Mouse (Mus musculus) heart, embryonic 10.5 days (tissue): ENCODE results near the gene Spats2. TPM values are rescaled to one million over a fixed set of nuclear protein-coding genes. Genes with fewer than 3 reads are reported as not detected.

Source experiments
- DNase-seq: peaks from one replicate; pipeline ENCODE4 v3.0.0-alpha.2; 2017; ENCODE audit warnings: low spot score
- H3K27ac ChIP-seq: fragments of 300-500 bp; sonication (generic); 2 replicates; pipeline ENCODE4 v1.5.1; 2016; ENCODE audit warnings: mild to moderate bottlenecking
- H3K27me3 ChIP-seq: fragments of 300-500 bp; sonication (generic); 2 replicates; pipeline ENCODE4 v1.6.1; 2016; ENCODE audit warnings: mild to moderate bottlenecking; ENCODE audit not compliant: poor library complexity, insufficient read depth, severe bottlenecking
- H3K36me3 ChIP-seq: fragments of 300-500 bp; sonication (generic); 2 replicates; pipeline ENCODE4 v1.6.1; 2016; ENCODE audit warnings: mild to moderate bottlenecking, moderate library complexity
- H3K4me1 ChIP-seq: fragments of 300-500 bp; sonication (generic); 2 replicates; pipeline ENCODE4 v1.6.1; 2016; ENCODE audit warnings: mild to moderate bottlenecking
- H3K4me3 ChIP-seq: fragments of 300-500 bp; sonication (generic); 2 replicates; pipeline ENCODE4 v1.5.1; 2016; ENCODE audit warnings: mild to moderate bottlenecking, moderate library complexity
- H3K9me3 ChIP-seq: fragments of 300-500 bp; sonication (generic); 2 replicates; pipeline ENCODE4 v1.6.1; 2016; ENCODE audit warnings: mild to moderate bottlenecking, moderate library complexity
- WGBS: fragments of 180-500 bp; shearing (Covaris S2); methylation state at CpG from one replicate; pipeline ENCODE4 v1.1.7; 2016; 5-methylcytosine and 5-hydroxymethylcytosine counted together
- polyA plus RNA-seq: library from polyadenylated mRNA; unstranded; fragments of >200 nt; fragmentation: Nextera tagmentation; extraction: Ambion mirVana; gene quantifications from 2 replicates; pipeline ENCODE4 v1.2.1, GENCODE M21; 2016

The Spats2 gene
- polyA plus RNA-seq, 1 experiment from 2014 or later: 58.5 TPM

GRCm38 (mm10) chr15:99089069-99089468, 36.6 kb upstream of the Spats2 start:
- Histone ChIP-seq H3K27ac (no peak overlapping the region), H3K27me3 (peaks cover 100% of the 10 kb centered on the region), H3K36me3 (no peaks in the 10 kb centered on the region), H3K9me3 (no peaks in the 10 kb centered on the region), H3K4me1 (peaks cover 44% of the 10 kb centered on the region), H3K4me3 (peak overlapping the region; percentile 49)
- no peak for DNase-seq
- 8% methylated on average over 14 of the region's 14 CpGs for WGBS

- peak within 1 kb of the TSS; percentile 61 for H3K4me3 ChIP-seq
- peak within 1 kb of the TSS; percentile 79 for H3K27ac ChIP-seq
- DNase-seq: no peak
- peaks cover 98% of the 10 kb centered on the region for H3K27me3 ChIP-seq
- no peaks in the 10 kb centered on the region for H3K9me3 ChIP-seq
- WGBS: 15% methylated on average over 8 of the region's 8 CpGs
- H3K36me3 ChIP-seq: no peaks in the 10 kb centered on the region
- H3K4me1 ChIP-seq: peaks cover 55% of the 10 kb centered on the region
These were observed 32.8 kb upstream of the Spats2 start, which contains the start of gene Dnajc22 for GRCm38 (mm10) chr15:99092870-99093269. Gene Dnajc22 (plus strand): TSS chr15:99093170.

DNA sequence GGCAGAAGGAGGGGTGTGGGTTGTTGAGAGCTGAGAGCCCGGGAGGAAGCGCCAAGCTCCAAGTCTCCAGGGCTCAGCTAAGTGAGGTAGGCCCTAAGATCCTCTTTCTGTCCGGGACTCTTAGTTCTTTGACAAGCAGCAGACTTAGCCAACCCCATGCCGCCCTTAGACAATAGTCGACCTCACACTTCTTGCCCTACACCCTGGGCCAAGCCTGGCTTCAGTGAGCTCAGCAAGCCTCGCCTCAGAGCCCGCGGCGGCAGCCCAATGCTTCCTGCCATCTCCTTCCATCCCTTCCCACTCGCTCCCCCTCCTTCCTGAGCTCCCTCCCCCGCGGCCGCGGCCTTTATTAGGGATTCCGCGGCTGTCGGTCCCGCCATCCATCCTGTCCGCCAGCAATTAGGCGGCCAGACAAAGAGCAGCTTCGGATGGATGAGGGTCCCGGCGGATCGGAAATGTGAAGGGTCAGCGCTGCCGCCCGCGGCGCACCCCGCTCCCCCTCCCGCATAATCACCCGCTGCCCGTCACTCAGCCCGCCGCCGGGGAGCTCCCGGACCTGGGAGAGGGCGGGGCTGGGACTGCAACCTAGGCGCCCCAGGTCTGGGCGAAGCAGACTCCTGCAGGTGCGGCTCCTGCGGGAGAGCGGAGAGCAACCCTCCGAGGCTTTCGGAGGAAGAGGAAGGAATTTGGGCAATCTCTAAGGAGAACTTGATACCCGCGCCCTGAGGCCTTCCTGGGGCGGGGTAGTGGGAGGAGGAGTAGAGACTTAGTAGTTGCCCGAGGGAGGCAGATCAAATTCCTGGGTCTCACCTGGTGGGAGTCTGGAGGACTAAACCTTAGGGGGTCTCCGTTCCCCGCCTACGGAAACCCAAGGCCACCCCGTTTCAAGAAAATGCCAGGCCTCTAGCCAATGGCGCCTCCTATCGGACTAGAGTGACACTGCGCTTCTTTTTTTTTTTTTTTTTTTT, 32.1 kb upstream of the Spats2 start:
- H3K27me3 ChIP-seq: peaks cover 98% of the 10 kb centered on the region
- no peaks in the 10 kb centered on the region for H3K36me3 ChIP-seq
- H3K27ac ChIP-seq: peak overlapping the region; percentile 79
- H3K4me3 ChIP-seq: peak overlapping the region; percentile 61
- peaks cover 55% of the 10 kb centered on the region for H3K4me1 ChIP-seq
- DNase-seq: no peak
- H3K9me3 ChIP-seq: no peaks in the 10 kb centered on the region
- WGBS: 1% methylated on average over 56 of the region's 56 CpGs

DNA sequence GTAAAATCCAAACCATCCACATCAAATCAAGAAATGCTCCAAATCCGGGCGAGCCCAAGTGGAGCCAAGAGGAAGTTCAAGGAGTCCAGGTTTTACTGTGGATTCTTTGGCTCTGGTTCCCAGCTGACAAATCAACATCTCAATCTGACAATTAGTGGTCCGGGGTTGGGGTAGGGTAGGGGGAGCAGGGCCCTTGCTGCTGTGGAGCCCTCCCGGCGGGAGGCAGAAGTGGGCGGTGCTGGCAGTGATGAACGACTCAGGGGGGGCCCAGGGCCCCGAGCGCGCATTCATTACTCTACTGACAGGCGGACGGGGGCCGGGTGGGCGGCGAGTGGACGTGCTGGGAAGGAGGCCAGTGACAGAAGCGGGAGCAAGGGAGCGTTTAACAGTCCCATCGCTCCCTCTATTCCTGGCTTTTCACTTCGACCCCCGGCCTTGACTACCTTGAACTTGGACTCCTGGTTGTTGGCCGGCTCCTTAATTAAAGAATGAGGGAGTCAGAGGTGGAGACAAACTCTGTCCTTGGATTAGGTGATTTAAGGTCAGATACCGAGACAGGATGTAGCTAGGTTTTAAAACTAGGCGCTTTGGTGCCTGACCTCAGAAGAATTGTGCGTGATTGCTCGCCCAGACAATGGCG, 31.0 kb upstream of the Spats2 start:
- H3K4me1 ChIP-seq: peaks cover 56% of the 10 kb centered on the region
- no peak for DNase-seq
- H3K9me3 ChIP-seq: no peaks in the 10 kb centered on the region
- 0 out of 2 replicates have a peak overlapping the region, but pooled peaks have one; percentile 3 for H3K4me3 ChIP-seq
- no peaks in the 10 kb centered on the region for H3K36me3 ChIP-seq
- H3K27me3 ChIP-seq: peaks cover 98% of the 10 kb centered on the region
- 2% methylated on average over 27 of the region's 27 CpGs for WGBS
- H3K27ac ChIP-seq: no peak overlapping the region

DNA sequence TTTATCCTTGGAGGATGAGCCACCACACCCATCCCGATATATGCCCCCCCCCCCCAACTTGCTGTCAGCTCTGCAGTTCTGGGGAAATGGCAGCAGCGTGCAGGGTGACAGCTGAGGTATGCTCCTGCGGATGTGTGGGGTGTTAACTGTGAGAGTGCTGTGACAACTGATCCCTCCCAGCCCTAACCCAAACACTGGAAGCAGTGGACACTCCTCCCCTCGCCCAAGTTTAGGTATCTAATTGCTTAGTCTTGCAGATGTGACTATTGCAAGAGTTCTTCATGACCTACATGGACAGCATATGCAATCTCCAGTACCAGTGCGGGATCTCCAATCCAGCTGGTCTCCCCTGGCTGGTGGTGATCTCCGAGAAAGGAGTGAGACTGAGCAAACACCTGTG, 30.4 kb upstream of the Spats2 start:
- Histone ChIP-seq H3K27me3 (peaks cover 93% of the 10 kb centered on the region), H3K9me3 (no peaks in the 10 kb centered on the region), H3K4me1 (peaks cover 56% of the 10 kb centered on the region), H3K27ac (no peak overlapping the region), H3K36me3 (no peaks in the 10 kb centered on the region), H3K4me3 (0 out of 2 replicates have a peak overlapping the region, but pooled peaks have one; percentile 3)
- 8% methylated on average over 6 of the region's 6 CpGs for WGBS
- DNase-seq: no peak

DNA sequence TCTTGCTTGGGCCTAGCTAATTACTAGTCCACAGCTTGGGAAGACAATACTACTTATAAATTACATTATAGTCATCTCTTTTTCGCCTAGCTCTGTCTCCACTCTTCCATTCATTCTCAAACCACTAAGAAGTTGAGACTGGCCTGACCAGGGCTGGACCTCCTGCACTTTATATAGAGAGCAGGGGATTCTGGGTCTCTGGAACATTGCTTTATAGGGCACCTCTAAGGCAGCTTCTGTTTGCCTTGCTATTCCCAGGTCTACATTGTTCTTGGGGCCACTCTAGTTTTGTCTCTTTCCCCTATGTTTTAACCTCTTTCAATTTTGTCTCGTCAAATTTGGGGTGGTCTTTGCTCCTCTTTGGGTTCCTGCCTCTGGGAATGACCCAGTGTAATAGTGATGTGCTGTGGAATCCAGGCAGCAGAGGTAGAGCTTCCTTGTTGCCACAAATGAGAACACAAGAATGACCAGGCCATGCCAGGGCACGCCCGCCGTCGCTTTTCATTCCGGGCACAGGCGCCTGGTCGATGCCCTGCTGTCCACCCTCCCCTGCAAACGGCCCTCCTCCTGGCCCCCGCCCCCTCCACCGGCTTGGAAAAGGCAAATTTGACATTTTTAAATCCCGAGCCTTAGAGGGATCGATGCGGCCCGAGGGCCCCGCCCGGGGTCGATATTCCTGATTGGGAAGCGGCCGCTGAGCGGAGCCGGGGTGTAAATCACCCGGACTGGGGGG, 29.5 kb upstream of the Spats2 start:
- WGBS: 3% methylated on average over 24 of the region's 24 CpGs
- no peaks in the 10 kb centered on the region for H3K9me3 ChIP-seq
- H3K4me3 ChIP-seq: peak overlapping the region; percentile 61
- no peak overlapping the region for H3K27ac ChIP-seq
- H3K27me3 ChIP-seq: peaks cover 84% of the 10 kb centered on the region
- peaks cover 56% of the 10 kb centered on the region for H3K4me1 ChIP-seq
- H3K36me3 ChIP-seq: no peaks in the 10 kb centered on the region
- no peak for DNase-seq

DNA sequence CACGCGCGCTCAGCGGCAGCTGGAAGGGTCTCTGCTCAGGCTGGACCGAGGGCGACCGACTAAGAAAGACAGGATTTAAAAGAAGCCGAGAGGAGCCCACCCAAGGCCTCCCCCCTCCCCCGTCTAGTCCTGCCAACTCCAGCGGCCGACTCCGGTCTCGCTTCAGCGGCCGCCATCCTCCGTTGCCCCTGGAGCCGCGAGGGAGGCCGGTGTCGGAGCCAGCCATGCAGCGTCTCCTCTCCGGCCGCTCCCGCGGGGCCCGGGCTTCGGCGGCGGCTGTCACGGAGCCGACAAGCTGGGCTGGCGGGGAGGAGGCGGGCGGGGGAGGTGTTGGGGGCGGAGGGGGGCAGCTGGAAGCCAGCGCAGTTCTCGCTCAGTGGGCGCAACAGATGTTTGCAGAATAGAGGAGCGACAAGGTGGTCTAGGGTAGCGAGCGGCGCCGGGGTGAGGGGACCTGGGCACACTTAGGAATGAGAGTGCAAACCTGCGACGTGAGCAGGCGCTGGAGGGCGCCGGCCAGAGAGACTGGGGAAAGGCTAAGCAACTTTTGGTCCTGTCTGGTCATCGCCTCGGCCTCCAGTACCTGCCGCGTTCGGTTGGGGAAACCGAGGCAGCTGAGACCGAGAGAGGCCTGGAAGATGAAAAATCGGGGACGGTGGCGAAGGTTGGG, 28.8 kb upstream of the Spats2 start:
- H3K4me3 ChIP-seq: peak overlapping the region; percentile 61
- H3K4me1 ChIP-seq: peaks cover 56% of the 10 kb centered on the region
- H3K9me3 ChIP-seq: no peaks in the 10 kb centered on the region
- WGBS: under 1% methylated on average over 56 of the region's 58 CpGs
- H3K27me3 ChIP-seq: peaks cover 76% of the 10 kb centered on the region
- no peak for DNase-seq
- peak overlapping the region; percentile 56 for H3K27ac ChIP-seq
- no peaks in the 10 kb centered on the region for H3K36me3 ChIP-seq

- Histone ChIP-seq H3K4me1 (peaks cover 52% of the 10 kb centered on the region), H3K27ac (peak overlapping the region; percentile 67), H3K36me3 (no peaks in the 10 kb centered on the region), H3K27me3 (peaks cover 66% of the 10 kb centered on the region), H3K9me3 (no peaks in the 10 kb centered on the region), H3K4me3 (peak overlapping the region; percentile 61)
- under 1% methylated on average over 39 of the region's 39 CpGs for WGBS
- no peak for DNase-seq
These were observed 27.8 kb upstream of the Spats2 start for GRCm38 (mm10) chr15:99097840-99098492.

- H3K36me3 ChIP-seq: no peaks in the 10 kb centered on the region
These were observed 27.2 kb upstream of the Spats2 start for GRCm38 (mm10) chr15:99098493-99098861.

DNA sequence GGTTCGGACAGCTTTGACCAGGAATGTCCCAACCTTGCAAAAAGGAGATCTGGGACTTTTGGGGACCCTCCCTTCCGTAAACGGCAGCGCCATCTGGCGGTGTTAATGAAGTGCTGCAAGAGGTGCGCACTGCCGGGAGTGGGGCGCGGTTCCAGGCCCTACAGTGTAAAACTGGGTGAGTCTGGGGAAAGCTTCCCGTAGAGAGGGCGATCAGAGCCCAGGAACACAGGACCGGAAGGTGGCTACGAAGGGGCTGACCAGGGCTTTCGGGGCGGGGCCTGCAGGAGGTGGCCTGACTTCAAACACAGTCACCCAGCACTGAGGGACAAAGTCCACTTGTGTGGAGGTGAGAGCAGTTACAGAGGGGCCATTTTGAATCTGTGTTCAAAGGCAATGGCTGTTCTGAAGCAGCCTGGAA, 26.6 kb upstream of the Spats2 start:
- H3K27me3 ChIP-seq: peaks cover 56% of the 10 kb centered on the region
- no peaks in the 10 kb centered on the region for H3K9me3 ChIP-seq
- WGBS: under 1% methylated on average over 15 of the region's 15 CpGs

More at GRCm38 (mm10) chr15:99098493-99098861, 27.2 kb upstream of the Spats2 start:
- H3K9me3 ChIP-seq: no peaks in the 10 kb centered on the region
- peaks cover 47% of the 10 kb centered on the region for H3K4me1 ChIP-seq
- peak overlapping the region; percentile 61 for H3K4me3 ChIP-seq
- peaks cover 61% of the 10 kb centered on the region for H3K27me3 ChIP-seq
- H3K27ac ChIP-seq: peak overlapping the region; percentile 67
- 2% methylated on average over 9 of the region's 9 CpGs for WGBS
- no peak for DNase-seq

GRCm38 (mm10) chr15:99099984-99100383, 25.7 kb upstream of the Spats2 start:
- no peak for DNase-seq
- peaks cover 36% of the 10 kb centered on the region for H3K4me1 ChIP-seq
- peaks cover 48% of the 10 kb centered on the region for H3K27me3 ChIP-seq
- no peaks in the 10 kb centered on the region for H3K9me3 ChIP-seq
- no peaks in the 10 kb centered on the region for H3K36me3 ChIP-seq
- H3K4me3 ChIP-seq: no peak overlapping the region
- 53% methylated on average over 3 of the region's 3 CpGs for WGBS
- no peak overlapping the region for H3K27ac ChIP-seq

More for the DNA sequence above, 26.6 kb upstream of the Spats2 start:
- Histone ChIP-seq H3K4me1 (peaks cover 42% of the 10 kb centered on the region), H3K4me3 (peak overlapping the region; percentile 61), H3K27ac (peak overlapping the region; percentile 43; the same call in 1 of the 2 replicates), H3K36me3 (no peaks in the 10 kb centered on the region)
- DNase-seq: no peak

- Histone ChIP-seq H3K27ac (no peak overlapping the region), H3K4me3 (no peak overlapping the region), H3K36me3 (no peaks in the 10 kb centered on the region), H3K9me3 (no peaks in the 10 kb centered on the region), H3K27me3 (no peaks in the 10 kb centered on the region), H3K4me1 (no peaks in the 10 kb centered on the region)
- no peak for DNase-seq
- WGBS: 63% methylated on average over 7 of the region's 7 CpGs
These were observed 20.5 kb upstream of the Spats2 start for GRCm38 (mm10) chr15:99105238-99105637.
